ENCODE assay signal across 18 mouse cellular contexts in genomic region chr4:42978062-42978461, GRCm38 (mm10). TPM values are rescaled to one million over a fixed set of nuclear protein-coding genes. Genes with fewer than 3 reads are reported as not detected.
DNase-seq lines count a peak whose midpoint lies in the region; ATAC-seq and TF ChIP-seq lines count a peak whose summit lies in the region.
"Had no signal": no experiment of that assay in that cellular context is flagged by ENCODE, and none has a peak within 500 bp of the region (broad histone marks: within the 10 kb centered on the region; RNA-seq: fewer than 3 reads in every experiment).

No protein-coding gene starts in this region.

- ATAC-seq in erythroblast, adult 5-6 weeks (replicated peaks; ENCODE audit: low FRiP score, poor library complexity, severe bottlenecking) = 0 out of 2 replicates have a peak, but pooled peaks have one; percentile 49
- ATAC-seq in neural tube, embryonic 15.5 days (ENCODE audit: low FRiP score) = no peak

- no peaks in the 10 kb centered on the region for H3K4me1 ChIP-seq in kidney, adult 2 months (ENCODE audit: control insufficient read depth, insufficient read depth, low read length)
- H3K4me1 ChIP-seq in neural tube, embryonic 15.5 days = no peaks in the 10 kb centered on the region
- H3K4me1 ChIP-seq: embryonic facial prominence, embryonic 12.5 days; forebrain, embryonic 13.5 days; hindbrain, embryonic 10.5 days; limb, embryonic 13.5 days had no signal

- H3K4me3 ChIP-seq in kidney, adult 2 months (ENCODE audit: insufficient read depth, low read depth, low read length) = no peak overlapping the region
- no peak overlapping the region for H3K4me3 ChIP-seq in neural tube, embryonic 15.5 days (replicated peaks)
- H3K4me3 ChIP-seq: embryonic facial prominence, embryonic 12.5 days; forebrain, embryonic 13.5 days; hindbrain, embryonic 10.5 days; limb, embryonic 13.5 days had no signal

- WGBS in kidney, adult 2 months = 93% methylated on average over 4 of the region's 4 CpGs
- WGBS in neural tube, embryonic 15.5 days = 95% methylated on average over 4 of the region's 4 CpGs

- no peak overlapping the region for H3K27ac ChIP-seq in kidney, adult 2 months (ENCODE audit: insufficient read depth, low read depth, low read length)
- H3K27ac ChIP-seq in neural tube, embryonic 15.5 days (replicated peaks) = no peak overlapping the region
- H3K27ac ChIP-seq: embryonic facial prominence, embryonic 12.5 days; forebrain, embryonic 13.5 days; hindbrain, embryonic 10.5 days; limb, embryonic 13.5 days had no signal

- no peak for TF ChIP-seq POLR2A in kidney, adult 2 months (IDR thresholded peaks at IDR 0.05; ENCODE audit: low read depth, low read length)

- no peak overlapping the region for H3K9ac ChIP-seq in neural tube, embryonic 15.5 days (replicated peaks)
- H3K9ac ChIP-seq: embryonic facial prominence, embryonic 12.5 days; forebrain, embryonic 13.5 days; limb, embryonic 13.5 days had no signal

- H3K4me2 ChIP-seq in neural tube, embryonic 15.5 days = no peak overlapping the region
- H3K4me2 ChIP-seq: embryonic facial prominence, embryonic 12.5 days; forebrain, embryonic 13.5 days; limb, embryonic 13.5 days had no signal

- intact Hi-C loops in left cerebral cortex, postnatal 25 days (cut with DNase I) = no loop called here

- no peak for DNase-seq in kidney, adult 2 months
- no peak for DNase-seq in kidney, adult 8-10 months
- peak; percentile 39 for DNase-seq in A20 (ENCODE audit: low read depth, low spot score)
- peak; percentile 60 for DNase-seq in ES-CJ7 (ENCODE audit: low read depth, low spot score)
- no peak for DNase-seq in frontal cortex, postnatal 25 days (ENCODE audit: low spot score in 2 of 2)
- no peak for DNase-seq in left cerebral cortex, postnatal 25 days (ENCODE audit: low spot score in 2 of 2)
- DNase-seq: cerebellum, adult 9-10 months; kidney, adult 9 months; lung, postnatal 4 days had no signal

- no peaks in the 10 kb centered on the region for H3K9me3 ChIP-seq in neural tube, embryonic 15.5 days (replicated peaks)
- H3K9me3 ChIP-seq: embryonic facial prominence, embryonic 12.5 days; forebrain, embryonic 13.5 days; hindbrain, embryonic 10.5 days; limb, embryonic 13.5 days had no signal

- no peaks in the 10 kb centered on the region for H3K27me3 ChIP-seq in kidney, adult 2 months (replicated peaks; ENCODE audit: control insufficient read depth, insufficient read depth, low read length)
- H3K27me3 ChIP-seq in neural tube, embryonic 15.5 days (replicated peaks) = no peaks in the 10 kb centered on the region
- H3K27me3 ChIP-seq: embryonic facial prominence, embryonic 12.5 days; forebrain, embryonic 13.5 days; limb, embryonic 13.5 days had no signal

- H3K36me3 ChIP-seq in kidney, adult 2 months (ENCODE audit: control insufficient read depth, insufficient read depth, low read length) = peaks cover 7% of the 10 kb centered on the region
- peaks cover 44% of the 10 kb centered on the region for H3K36me3 ChIP-seq in neural tube, embryonic 15.5 days

- TF ChIP-seq CTCF in kidney, adult 2 months (conservative IDR thresholded peaks at IDR 0.05; ENCODE audit: insufficient read depth, insufficient read length, low read depth, low read length) = 0 out of 2 replicates have a peak, but pooled peaks have one; percentile 12

RNA-seq across cellular contexts. Expression of gene 1700022I11Rik, which starts 8.7 kb away (rescaled TPM):
- polyA plus RNA-seq in kidney, adult 2 months (2012; rRNA removed) = not detected in 2 replicates
- not detected in 2 replicates for total RNA-seq in erythroblast, adult 5-6 weeks (2015; ENCODE audit: low replicate concordance)
- 5.3 TPM in 1 of 2 replicates, not detected in the other for total RNA-seq in erythroblast, adult 5-6 weeks (2017; ENCODE audit: low replicate concordance)
- 0.31 and 0.50 TPM in 2 replicates for polyA plus RNA-seq in neural tube, embryonic 15.5 days (2015; fragmentation: Nextera tagmentation; extraction: Ambion mirVana)
- not detected for total RNA-seq in left cerebral cortex, postnatal 25 days (2021)
- total RNA-seq: layer of hippocampus, postnatal 14 days had no signal
- polyA plus RNA-seq: gonadal fat pad, adult 2 months; small intestine, adult 2 months had no signal

RNA-seq across cellular contexts. Expression of gene Vcp, which starts 22.2 kb away (rescaled TPM):
- 112 and 130 TPM in 2 replicates for polyA plus RNA-seq in kidney, adult 2 months (2012; rRNA removed)
- total RNA-seq in erythroblast, adult 5-6 weeks (2015; ENCODE audit: low replicate concordance) = 71.9 and 85.5 TPM in 2 replicates
- 149 and 153 TPM in 2 replicates for total RNA-seq in erythroblast, adult 5-6 weeks (2017; ENCODE audit: low replicate concordance)
- polyA plus RNA-seq in neural tube, embryonic 15.5 days (2015; fragmentation: Nextera tagmentation; extraction: Ambion mirVana) = 477 and 496 TPM in 2 replicates
- total RNA-seq in left cerebral cortex, postnatal 25 days (2021) = 100 to 1,000 TPM; 187 to 191 TPM

RNA-seq across cellular contexts. Expression of gene Dnajb5, which starts 28.4 kb away (rescaled TPM):
- polyA plus RNA-seq in kidney, adult 2 months (2012; rRNA removed) = 6.5 and 8.1 TPM in 2 replicates
- total RNA-seq in erythroblast, adult 5-6 weeks (2015; ENCODE audit: low replicate concordance) = 7.9 TPM in 1 of 2 replicates, not detected in the other
- 0.14 TPM in 1 of 2 replicates, not detected in the other for total RNA-seq in erythroblast, adult 5-6 weeks (2017; ENCODE audit: low replicate concordance)
- polyA plus RNA-seq in neural tube, embryonic 15.5 days (2015; fragmentation: Nextera tagmentation; extraction: Ambion mirVana) = 44.3 and 48.7 TPM in 2 replicates
- 100 to 1,000 TPM; 221 to 264 TPM for total RNA-seq in left cerebral cortex, postnatal 25 days (2021)

RNA-seq across cellular contexts. Expression of gene Fancg, which starts 32.2 kb away (rescaled TPM):
- polyA plus RNA-seq in kidney, adult 2 months (2012; rRNA removed) = 6.8 and 7.1 TPM in 2 replicates
- total RNA-seq in erythroblast, adult 5-6 weeks (2015; ENCODE audit: low replicate concordance) = 1.7 and 8.6 TPM in 2 replicates
- 11.8 and 17.6 TPM in 2 replicates for total RNA-seq in erythroblast, adult 5-6 weeks (2017; ENCODE audit: low replicate concordance)
- polyA plus RNA-seq in neural tube, embryonic 15.5 days (2015; fragmentation: Nextera tagmentation; extraction: Ambion mirVana) = 21.0 and 22.8 TPM in 2 replicates
- 10 to 100 TPM in 1 of 2 experiments, 1 to 10 TPM in 1; 9.1 to 12.1 TPM for total RNA-seq in left cerebral cortex, postnatal 25 days (2021)

RNA-seq across cellular contexts. Expression of gene Pigo, which starts 47.6 kb away (rescaled TPM):
- 24.6 and 28.4 TPM in 2 replicates for polyA plus RNA-seq in kidney, adult 2 months (2012; rRNA removed)
- total RNA-seq in erythroblast, adult 5-6 weeks (2015; ENCODE audit: low replicate concordance) = 4.8 and 24.2 TPM in 2 replicates
- total RNA-seq in erythroblast, adult 5-6 weeks (2017; ENCODE audit: low replicate concordance) = 8.8 and 10.2 TPM in 2 replicates
- 27.8 and 30.8 TPM in 2 replicates for polyA plus RNA-seq in neural tube, embryonic 15.5 days (2015; fragmentation: Nextera tagmentation; extraction: Ambion mirVana)
- total RNA-seq in left cerebral cortex, postnatal 25 days (2021) = 10 to 100 TPM; 26.2 to 30.7 TPM

Comparison
In these comparisons a context has a peak if more than half of its experiments do, and no peak if none do; other contexts are left out.
1. DNase-seq: peak in A20 (single experiment) and ES-CJ7 (single experiment); none in kidney, adult 2 months (single experiment), kidney, adult 8-10 months (0 of 2), frontal cortex, postnatal 25 days (0 of 2) and left cerebral cortex, postnatal 25 days (0 of 2).
2. RNA of gene Dnajb5, which starts 28.4 kb away (total RNA-seq): 221 to 264 TPM in left cerebral cortex, postnatal 25 days; 0.14 to 7.9 TPM in erythroblast, adult 5-6 weeks; every median in the first group is over 10 times any median in the second.